Mouse (Mus musculus): ENCODE data around the gene Cep19.

Gene Cep19

GRCm38 (mm10) chr16:32108170-32108569 is 8.6 kb downstream of the Cep19 start:
- no peak for DNase-seq

- no peak for DNase-seq
These were observed 9.0 kb downstream of the Cep19 start for GRCm38 (mm10) chr16:32108578-32108977.

- DNase-seq: no peak
These were observed 11.5 kb downstream of the Cep19 start for GRCm38 (mm10) chr16:32110951-32111699.

GRCm38 (mm10) chr16:32113541-32114218 is 14.1 kb downstream of the Cep19 start:
- peak; percentile 19 for DNase-seq

- no peak for DNase-seq
These were observed 14.8 kb downstream of the Cep19 start for GRCm38 (mm10) chr16:32114406-32114805.

- peak; percentile 69 for DNase-seq
These were observed 15.5 kb downstream of the Cep19 start for GRCm38 (mm10) chr16:32114968-32115695.

GRCm38 (mm10) chr16:32115781-32116180 is 16.2 kb downstream of the Cep19 start:
- no peak for DNase-seq

- no peak for DNase-seq
These were observed 16.6 kb downstream of the Cep19 start for GRCm38 (mm10) chr16:32116186-32116585.

GRCm38 (mm10) chr16:32120454-32120853 is 20.9 kb downstream of the Cep19 start:
- no peak for DNase-seq

- no peak for DNase-seq
These were observed 24.4 kb downstream of the Cep19 start for GRCm38 (mm10) chr16:32124020-32124419.

GRCm38 (mm10) chr16:32124444-32125335 is 25.1 kb downstream of the Cep19 start:
- no peak for DNase-seq

GRCm38 (mm10) chr16:32125364-32125763 is 25.8 kb downstream of the Cep19 start:
- DNase-seq: no peak

- DNase-seq: no peak
These were observed 27.4 kb downstream of the Cep19 start for GRCm38 (mm10) chr16:32127046-32127445.

- DNase-seq: no peak
These were observed 30.0 kb downstream of the Cep19 start for GRCm38 (mm10) chr16:32129449-32130189.

GRCm38 (mm10) chr16:32130190-32130826 is 30.7 kb downstream of the Cep19 start:
- DNase-seq: no peak

GRCm38 (mm10) chr16:32133148-32133547 is 33.5 kb downstream of the Cep19 start:
- no peak for DNase-seq

- DNase-seq: no peak
These were observed 36.3 kb downstream of the Cep19 start for GRCm38 (mm10) chr16:32135842-32136357.

- no peak for DNase-seq
These were observed 39.4 kb downstream of the Cep19 start for GRCm38 (mm10) chr16:32138954-32139353.

- DNase-seq: peak; percentile 54
These were observed 44.2 kb downstream of the Cep19 start for GRCm38 (mm10) chr16:32143766-32144165.

- DNase-seq: peak; percentile 19
These were observed 45.0 kb downstream of the Cep19 start for GRCm38 (mm10) chr16:32144592-32144991.

- no peak for DNase-seq
These were observed 48.1 kb downstream of the Cep19 start for GRCm38 (mm10) chr16:32147589-32148207.

Measured in cerebellum, adult 11-12 months (tissue).